Mouse (Mus musculus) brown adipose tissue, adult 24 weeks (tissue): ENCODE results near the gene Uimc1. TPM values are rescaled to one million over a fixed set of nuclear protein-coding genes. Genes with fewer than 3 reads are reported as not detected.
"Not testable (repeated sequence)": the region's sequence is repeated elsewhere in the genome, so short reads cannot be mapped to it uniquely, and the experiment has no call there.

Experiments
- H3K27ac ChIP-seq: fragments of 200-500 bp; replicated peaks from 2 replicates; pipeline ENCODE4 v1.5.1; 2012; ENCODE audit warnings: low read depth, mild to moderate bottlenecking, low read length
- H3K4me1 ChIP-seq: fragments of 200-500 bp; 2 replicates; pipeline ENCODE4 v1.6.1; 2012; ENCODE audit warnings: low read length, mixed read lengths; ENCODE audit not compliant: control insufficient read depth, insufficient read depth, insufficient read length
- H3K4me3 ChIP-seq: fragments of 200-500 bp; 2 replicates; pipeline ENCODE4 v1.5.1; 2012; ENCODE audit warnings: low read depth, mild to moderate bottlenecking, low read length, moderate library complexity; ENCODE audit not compliant: insufficient read depth
- polyA plus RNA-seq: library from polyadenylated mRNA; stranded (reverse); fragments of >200 nt; gene quantifications from 2 replicates; pipeline ENCODE4 v1.2.4, GENCODE M21; 2012; ENCODE audit not compliant: missing spikeins, insufficient read depth, insufficient read length

The Uimc1 gene
- polyA plus RNA-seq, 1 experiment: 16.8 TPM

- not testable (repeated sequence) for H3K4me1 ChIP-seq, H3K27ac ChIP-seq
These were observed 2.3 kb downstream of the Uimc1 start for GRCm38 (mm10) chr13:55097841-55098240.

GRCm38 (mm10) chr13:55092588-55092987 is 7.5 kb downstream of the Uimc1 start:
- Histone ChIP-seq H3K4me1 (no peaks in the 10 kb centered on the region), H3K4me3 (no peak overlapping the region), H3K27ac (no peak overlapping the region)

More at GRCm38 (mm10) chr13:55097841-55098240, 2.3 kb downstream of the Uimc1 start:
- not testable (repeated sequence) for H3K4me3 ChIP-seq

GRCm38 (mm10) chr13:55075597-55075996 is 24.5 kb downstream of the Uimc1 start:
- Histone ChIP-seq H3K27ac (peak overlapping the region; percentile 37; the same call in 1 of the 2 replicates), H3K4me3 (no peak overlapping the region), H3K4me1 (no peaks in the 10 kb centered on the region)

GRCm38 (mm10) chr13:55071322-55071721 is 28.8 kb downstream of the Uimc1 start:
- Histone ChIP-seq H3K4me3 (no peak overlapping the region), H3K27ac (no peak overlapping the region), H3K4me1 (no peaks in the 10 kb centered on the region)

- Histone ChIP-seq H3K27ac (no peak overlapping the region), H3K4me1 (no peaks in the 10 kb centered on the region), H3K4me3 (no peak overlapping the region)
These were observed 30.4 kb downstream of the Uimc1 start for GRCm38 (mm10) chr13:55069719-55070118.

GRCm38 (mm10) chr13:55063276-55063675 is 36.8 kb downstream of the Uimc1 start:
- Histone ChIP-seq H3K4me1 (no peaks in the 10 kb centered on the region), H3K4me3 (no peak overlapping the region), H3K27ac (no peak overlapping the region)

- Histone ChIP-seq H3K27ac (no peak overlapping the region), H3K4me1 (no peaks in the 10 kb centered on the region), H3K4me3 (no peak overlapping the region)
These were observed 42.1 kb downstream of the Uimc1 start for GRCm38 (mm10) chr13:55058042-55058441.

- no peaks in the 10 kb centered on the region for H3K4me1 ChIP-seq
- H3K27ac ChIP-seq: no peak overlapping the region
- H3K4me3 ChIP-seq: no peak overlapping the region
These were observed 52.4 kb downstream of the Uimc1 start for GRCm38 (mm10) chr13:55047706-55048105.

GRCm38 (mm10) chr13:55040016-55040415 is 60.1 kb downstream of the Uimc1 start:
- Histone ChIP-seq H3K4me3 (no peak overlapping the region), H3K27ac (no peak overlapping the region), H3K4me1 (no peaks in the 10 kb centered on the region)

- Histone ChIP-seq H3K27ac (no peak overlapping the region), H3K4me3 (no peak overlapping the region), H3K4me1 (no peaks in the 10 kb centered on the region; the same call in 1 of the 2 replicates)
These were observed 75.9 kb downstream of the Uimc1 start for GRCm38 (mm10) chr13:55024215-55024614.

- Histone ChIP-seq H3K4me3 (no peak overlapping the region; the same call in 1 of the 2 replicates), H3K4me1 (no peaks in the 10 kb centered on the region; the same call in 1 of the 2 replicates), H3K27ac (peak overlapping the region; percentile 36; the same call in 1 of the 2 replicates)
These were observed 77.4 kb downstream of the Uimc1 start for GRCm38 (mm10) chr13:55022715-55023114.

GRCm38 (mm10) chr13:55022256-55022655 is 77.8 kb downstream of the Uimc1 start:
- Histone ChIP-seq H3K4me1 (no peaks in the 10 kb centered on the region; the same call in 1 of the 2 replicates), H3K27ac (no peak overlapping the region), H3K4me3 (no peak overlapping the region)

- no peaks in the 10 kb centered on the region; the same call in 1 of the 2 replicates for H3K4me1 ChIP-seq
- H3K27ac ChIP-seq: peak within 1 kb of the TSS; percentile 48
- H3K4me3 ChIP-seq: no peak within 1 kb of the TSS
These were observed 78.8 kb downstream of the Uimc1 start, which contains the start of gene Hk3 for GRCm38 (mm10) chr13:55021194-55021779. TSS of gene Hk3 (minus strand) at chr13:55021385.

GRCm38 (mm10) chr13:55020051-55020450 is 80.0 kb downstream of the Uimc1 start:
- Histone ChIP-seq H3K27ac (no peak overlapping the region), H3K4me1 (no peaks in the 10 kb centered on the region; the same call in 1 of the 2 replicates), H3K4me3 (0 out of 2 replicates have a peak overlapping the region, but pooled peaks have one; percentile 4)

- H3K27ac ChIP-seq: no peak overlapping the region
- no peak overlapping the region for H3K4me3 ChIP-seq
- no peaks in the 10 kb centered on the region; the same call in 1 of the 2 replicates for H3K4me1 ChIP-seq
These were observed 80.9 kb downstream of the Uimc1 start for GRCm38 (mm10) chr13:55019181-55019580.

- no peaks in the 10 kb centered on the region; the same call in 1 of the 2 replicates for H3K4me1 ChIP-seq
- no peak overlapping the region for H3K27ac ChIP-seq
- no peak overlapping the region for H3K4me3 ChIP-seq
These were observed 81.4 kb downstream of the Uimc1 start for GRCm38 (mm10) chr13:55018700-55019099.
